Mouse (Mus musculus): ENCODE measurements around the gene Nags. TPM values are rescaled to one million over a fixed set of nuclear protein-coding genes. Genes with fewer than 3 reads are reported as not detected.
A peak's percentile ranks its signal among the peaks of the same experiment; 100 is the strongest.

Gene Nags
- 0.23 and 0.39 TPM in 2 replicates for polyA plus RNA-seq (2012; rRNA removed)

DNA sequence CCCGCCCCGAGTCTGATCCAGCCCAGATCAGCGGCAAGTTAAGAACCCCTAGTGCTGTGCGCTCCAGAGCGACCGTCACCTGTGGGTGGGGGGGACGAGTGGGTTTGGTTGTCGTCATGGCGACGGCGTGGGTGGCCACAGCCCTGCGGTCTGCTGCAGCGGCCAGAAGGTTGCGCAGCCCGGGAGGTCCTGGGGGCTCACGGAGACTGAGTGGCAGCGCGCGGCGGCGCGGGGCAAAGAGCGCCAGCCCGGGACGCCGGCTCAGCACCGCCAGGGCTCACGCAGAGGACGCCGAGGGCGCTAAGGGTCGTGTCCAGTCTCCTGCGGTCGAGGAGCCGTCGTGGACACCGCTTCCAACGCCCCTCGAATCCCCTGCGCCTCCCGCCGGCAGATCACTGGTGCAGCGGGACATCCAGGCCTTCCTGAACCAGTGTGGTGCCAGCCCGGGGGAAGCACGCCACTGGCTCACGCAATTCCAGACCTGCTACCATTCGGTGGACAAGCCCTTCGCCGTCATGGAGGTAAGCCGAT lies at the start of gene Nags:
Gene Nags, plus strand, starts transcription at position 43 of the 531 bp plus-strand sequence.
- no peak for DNase-seq

GRCm38 (mm10) chr11:102095676-102096075 lies 49.6 kb upstream of the Nags start:
- TF ChIP-seq POLR2A (IDR thresholded peaks at IDR 0.05; ENCODE audit: low read depth, low read length) (no peak), CTCF (conservative IDR thresholded peaks at IDR 0.05; ENCODE audit: insufficient read depth, insufficient read length, low read depth, low read length) (no peak)
- Histone ChIP-seq H3K36me3 (ENCODE audit: control insufficient read depth, insufficient read depth, low read length) (no peaks in the 10 kb centered on the region), H3K4me1 (ENCODE audit: control insufficient read depth, insufficient read depth, low read length) (no peaks in the 10 kb centered on the region), H3K27me3 (replicated peaks; ENCODE audit: control insufficient read depth, insufficient read depth, low read length) (no peaks in the 10 kb centered on the region), H3K4me3 (ENCODE audit: insufficient read depth, low read depth, low read length) (no peak overlapping the region), H3K27ac (ENCODE audit: insufficient read depth, low read depth, low read length) (no peak overlapping the region)
- DNase-seq = no peak
- WGBS = 77% methylated on average over 3 of the region's 3 CpGs

More for the DNA sequence above, at the start of gene Nags:
- Histone ChIP-seq H3K36me3 (ENCODE audit: control insufficient read depth, insufficient read depth, low read length) (no peaks in the 10 kb centered on the region), H3K4me1 (ENCODE audit: control insufficient read depth, insufficient read depth, low read length) (0 out of 2 replicates have a peak, but pooled peaks cover 5% of the 10 kb centered on the region), H3K27me3 (replicated peaks; ENCODE audit: control insufficient read depth, insufficient read depth, low read length) (no peaks in the 10 kb centered on the region; the same call in 1 of the 2 replicates), H3K27ac (ENCODE audit: insufficient read depth, low read depth, low read length) (no peak within 1 kb of the TSS), H3K4me3 (ENCODE audit: insufficient read depth, low read depth, low read length) (peak within 1 kb of the TSS; percentile 5; the same call in 1 of the 2 replicates)
- TF ChIP-seq POLR2A (IDR thresholded peaks at IDR 0.05; ENCODE audit: low read depth, low read length) = no peak
- TF ChIP-seq CTCF (conservative IDR thresholded peaks at IDR 0.05; ENCODE audit: insufficient read depth, insufficient read length, low read depth, low read length) = no peak
- 6% methylated on average over 49 of the region's 50 CpGs for WGBS

DNA sequence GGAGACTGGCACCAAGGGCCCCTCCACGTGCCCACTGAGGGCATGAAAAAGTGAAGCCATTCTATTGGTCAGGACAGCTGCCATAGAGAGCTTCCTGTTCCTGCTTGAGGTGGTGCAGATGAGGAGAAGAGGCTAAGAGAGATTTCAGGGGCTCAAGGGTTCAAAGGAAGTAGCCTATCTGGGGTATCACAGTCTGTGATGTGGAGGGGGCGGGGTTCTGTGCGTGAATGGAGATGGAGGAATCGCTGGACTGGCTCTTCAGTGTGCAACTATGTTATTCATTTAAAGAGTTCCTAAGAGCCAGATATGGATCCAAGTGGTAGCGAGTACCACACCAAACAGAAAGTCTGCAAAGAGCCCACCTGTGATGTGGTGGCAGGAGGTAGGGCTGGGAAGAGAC lies 48.9 kb upstream of the Nags start:
- H3K4me3 ChIP-seq (ENCODE audit: insufficient read depth, low read depth, low read length) = no peak overlapping the region
- no peaks in the 10 kb centered on the region for H3K36me3 ChIP-seq (ENCODE audit: control insufficient read depth, insufficient read depth, low read length)
- WGBS = 76% methylated on average over 5 of the region's 5 CpGs
- H3K27me3 ChIP-seq (replicated peaks; ENCODE audit: control insufficient read depth, insufficient read depth, low read length) = no peaks in the 10 kb centered on the region
- TF ChIP-seq POLR2A (IDR thresholded peaks at IDR 0.05; ENCODE audit: low read depth, low read length) (no peak), CTCF (conservative IDR thresholded peaks at IDR 0.05; ENCODE audit: insufficient read depth, insufficient read length, low read depth, low read length) (no peak)
- H3K4me1 ChIP-seq (ENCODE audit: control insufficient read depth, insufficient read depth, low read length) = no peaks in the 10 kb centered on the region
- no peak overlapping the region for H3K27ac ChIP-seq (ENCODE audit: insufficient read depth, low read depth, low read length)
- no peak for DNase-seq

DNA sequence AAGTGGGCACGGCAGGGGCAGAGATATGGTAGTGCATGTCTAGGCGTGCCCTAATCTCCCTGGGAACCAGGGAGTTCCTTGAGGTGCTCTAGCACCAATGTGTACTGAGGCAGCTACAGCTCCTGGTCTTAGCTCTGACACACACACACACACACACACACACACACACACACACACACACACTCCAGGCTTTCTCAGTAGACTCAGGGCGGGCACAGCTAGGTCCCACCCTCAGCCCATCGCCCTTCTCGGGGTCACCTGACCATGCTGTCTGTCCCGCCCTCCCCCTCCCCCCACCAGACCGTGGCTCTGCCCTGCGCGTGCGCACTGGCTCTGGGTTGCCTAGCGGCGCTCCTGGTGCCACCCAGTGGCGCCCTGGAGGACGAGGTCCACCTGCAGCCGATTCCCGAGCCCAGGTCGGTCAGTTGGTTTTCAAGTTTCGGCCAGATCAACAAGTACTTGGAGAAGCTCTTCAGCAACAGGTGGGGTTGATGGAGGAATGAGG lies 48.4 kb upstream of the Nags start:
- Histone ChIP-seq H3K27me3 (replicated peaks; ENCODE audit: control insufficient read depth, insufficient read depth, low read length) (no peaks in the 10 kb centered on the region), H3K4me1 (ENCODE audit: control insufficient read depth, insufficient read depth, low read length) (no peaks in the 10 kb centered on the region), H3K4me3 (ENCODE audit: insufficient read depth, low read depth, low read length) (0 out of 2 replicates have a peak overlapping the region, but pooled peaks have one; percentile 11), H3K36me3 (ENCODE audit: control insufficient read depth, insufficient read depth, low read length) (no peaks in the 10 kb centered on the region), H3K27ac (ENCODE audit: insufficient read depth, low read depth, low read length) (no peak overlapping the region)
- TF ChIP-seq POLR2A (IDR thresholded peaks at IDR 0.05; ENCODE audit: low read depth, low read length) = no peak
- peak; percentile 57 for TF ChIP-seq CTCF (conservative IDR thresholded peaks at IDR 0.05; ENCODE audit: insufficient read depth, insufficient read length, low read depth, low read length)
- WGBS = 6% methylated on average over 18 of the region's 18 CpGs
- DNase-seq = peak; percentile 79

DNA sequence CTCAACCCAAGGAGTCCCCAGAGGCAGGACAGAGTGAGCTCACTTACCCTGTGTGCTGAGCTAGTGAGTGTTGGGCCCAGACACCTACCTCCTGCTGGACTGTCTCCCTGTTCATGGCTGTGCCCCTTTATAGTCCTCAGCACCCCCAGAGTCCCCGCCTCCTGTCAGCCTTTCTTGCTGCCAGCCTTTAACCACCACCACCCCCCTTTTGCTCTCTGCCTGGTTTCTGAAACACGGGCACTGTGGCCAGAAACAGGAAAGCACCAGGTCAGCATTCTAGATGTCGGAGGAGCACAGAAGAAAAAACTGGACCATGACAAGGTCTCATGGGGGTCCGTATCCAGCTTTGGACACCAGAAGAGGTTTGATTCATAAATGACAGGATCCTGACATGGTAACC lies 44.1 kb upstream of the Nags start, which contains the start of gene Ppy:
Gene Ppy, minus strand, starts transcription at position 101 of the 400 bp plus-strand sequence.
- H3K4me1 ChIP-seq (ENCODE audit: control insufficient read depth, insufficient read depth, low read length) = no peaks in the 10 kb centered on the region
- no peak for TF ChIP-seq POLR2A (IDR thresholded peaks at IDR 0.05; ENCODE audit: low read depth, low read length)
- no peak within 1 kb of the TSS for H3K27ac ChIP-seq (ENCODE audit: insufficient read depth, low read depth, low read length)
- H3K27me3 ChIP-seq (replicated peaks; ENCODE audit: control insufficient read depth, insufficient read depth, low read length) = no peaks in the 10 kb centered on the region
- 83% methylated on average over 4 of the region's 4 CpGs for WGBS
- DNase-seq = no peak
- H3K36me3 ChIP-seq (ENCODE audit: control insufficient read depth, insufficient read depth, low read length) = no peaks in the 10 kb centered on the region
- H3K4me3 ChIP-seq (ENCODE audit: insufficient read depth, low read depth, low read length) = no peak within 1 kb of the TSS

GRCm38 (mm10) chr11:102102485-102103258 lies 42.6 kb upstream of the Nags start:
- no peaks in the 10 kb centered on the region for H3K27me3 ChIP-seq (replicated peaks; ENCODE audit: control insufficient read depth, insufficient read depth, low read length)
- peak; percentile 61 for DNase-seq
- TF ChIP-seq CTCF (conservative IDR thresholded peaks at IDR 0.05; ENCODE audit: insufficient read depth, insufficient read length, low read depth, low read length) (peak; percentile 69), POLR2A (IDR thresholded peaks at IDR 0.05; ENCODE audit: low read depth, low read length) (no peak)

GRCm38 (mm10) chr11:102106911-102107310 lies 38.4 kb upstream of the Nags start:
- H3K27ac ChIP-seq (ENCODE audit: insufficient read depth, low read depth, low read length) = no peak overlapping the region
- DNase-seq = no peak
- no peaks in the 10 kb centered on the region for H3K4me1 ChIP-seq (ENCODE audit: control insufficient read depth, insufficient read depth, low read length)
- TF ChIP-seq POLR2A (IDR thresholded peaks at IDR 0.05; ENCODE audit: low read depth, low read length) (no peak), CTCF (conservative IDR thresholded peaks at IDR 0.05; ENCODE audit: insufficient read depth, insufficient read length, low read depth, low read length) (no peak)
- no peak overlapping the region for H3K4me3 ChIP-seq (ENCODE audit: insufficient read depth, low read depth, low read length)
- H3K36me3 ChIP-seq (ENCODE audit: control insufficient read depth, insufficient read depth, low read length) = no peaks in the 10 kb centered on the region
- H3K27me3 ChIP-seq (replicated peaks; ENCODE audit: control insufficient read depth, insufficient read depth, low read length) = no peaks in the 10 kb centered on the region
- WGBS = 5% methylated on average over 21 of the region's 21 CpGs

More at GRCm38 (mm10) chr11:102102485-102103258, 42.6 kb upstream of the Nags start:
- no peak overlapping the region for H3K27ac ChIP-seq (ENCODE audit: insufficient read depth, low read depth, low read length)
- WGBS = 19% methylated on average over 17 of the region's 17 CpGs
- no peaks in the 10 kb centered on the region for H3K4me1 ChIP-seq (ENCODE audit: control insufficient read depth, insufficient read depth, low read length)
- no peaks in the 10 kb centered on the region for H3K36me3 ChIP-seq (ENCODE audit: control insufficient read depth, insufficient read depth, low read length)
- no peak overlapping the region for H3K4me3 ChIP-seq (ENCODE audit: insufficient read depth, low read depth, low read length)

All from kidney, adult 2 months (tissue).